Mouse (Mus musculus) layer of hippocampus, adult 9-11 months (tissue): ENCODE results near the gene Fat1.
A peak's percentile ranks its signal among the peaks of the same experiment; 100 is the strongest.
"Not testable (repeated sequence)": the region's sequence is repeated elsewhere in the genome, so short reads cannot be mapped to it uniquely, and the experiment has no call there.

Experiments
- DNase-seq: peaks from one replicate; pipeline ENCODE4 v3.0.0; 2022

Fat1 gene

GRCm38 (mm10) chr8:45010685-45011084 lies 75.4 kb downstream of the Fat1 start:
- DNase-seq, result peak; percentile 29

GRCm38 (mm10) chr8:45011774-45012173 lies 76.5 kb downstream of the Fat1 start:
- DNase-seq, result no peak

GRCm38 (mm10) chr8:45013852-45014251 lies 78.6 kb downstream of the Fat1 start:
- DNase-seq, result no peak

GRCm38 (mm10) chr8:45014498-45015067 lies 79.3 kb downstream of the Fat1 start:
- no peak for DNase-seq

- no peak for DNase-seq
Measured at GRCm38 (mm10) chr8:45015876-45016275, 80.6 kb downstream of the Fat1 start.

- DNase-seq, result no peak
Measured at GRCm38 (mm10) chr8:45019241-45019640, 84.0 kb downstream of the Fat1 start.

GRCm38 (mm10) chr8:45021171-45021570 lies 85.9 kb downstream of the Fat1 start:
- DNase-seq, result no peak

- DNase-seq, result peak; percentile 86
Measured at GRCm38 (mm10) chr8:45021911-45022665, 86.8 kb downstream of the Fat1 start.

GRCm38 (mm10) chr8:45028081-45028497 lies 92.8 kb downstream of the Fat1 start:
- no peak for DNase-seq

GRCm38 (mm10) chr8:45038350-45038749 lies 103.1 kb downstream of the Fat1 start:
- no peak for DNase-seq

GRCm38 (mm10) chr8:45044160-45044559 lies 108.9 kb downstream of the Fat1 start:
- no peak for DNase-seq

- no peak for DNase-seq
Measured at GRCm38 (mm10) chr8:45050451-45050850, 115.2 kb downstream of the Fat1 start.

GRCm38 (mm10) chr8:45051236-45051635 lies 116.0 kb downstream of the Fat1 start:
- DNase-seq, result no peak

- DNase-seq, result no peak
Measured at GRCm38 (mm10) chr8:45052205-45052604, 117.0 kb downstream of the Fat1 start.

GRCm38 (mm10) chr8:45052618-45053017 lies 117.4 kb downstream of the Fat1 start:
- DNase-seq, result no peak

GRCm38 (mm10) chr8:45055500-45055899 lies 120.3 kb downstream of the Fat1 start:
- DNase-seq, result no peak

- DNase-seq, result no peak
Measured at GRCm38 (mm10) chr8:45056810-45057209, 121.6 kb downstream of the Fat1 start.

- DNase-seq, result no peak
Measured at GRCm38 (mm10) chr8:45060083-45060482, 124.8 kb downstream of the Fat1 start.

GRCm38 (mm10) chr8:45062311-45062710 lies 127.1 kb downstream of the Fat1 start:
- no peak for DNase-seq

- DNase-seq, result no peak
Measured at GRCm38 (mm10) chr8:45062982-45063924, 128.0 kb downstream of the Fat1 start.

- no peak for DNase-seq
Measured at GRCm38 (mm10) chr8:45064197-45064869, 129.1 kb downstream of the Fat1 start.

- not testable (repeated sequence) for DNase-seq
Measured at GRCm38 (mm10) chr8:45065391-45065790, 130.1 kb downstream of the Fat1 start.
